Mouse (Mus musculus): ENCODE measurements around the gene Ggt5.

Gene Ggt5

GRCm38 (mm10) chr10:75568029-75568428 lies 21.1 kb upstream of the Ggt5 start:
- DNase-seq (ENCODE audit: low spot score in 2 of 2) = no peak

- DNase-seq (ENCODE audit: low spot score in 2 of 2) = no peak
Measured at GRCm38 (mm10) chr10:75568441-75568840, 20.7 kb upstream of the Ggt5 start.

- DNase-seq (ENCODE audit: low spot score in 2 of 2) = no peak
Measured at GRCm38 (mm10) chr10:75568851-75569250, 20.3 kb upstream of the Ggt5 start.

GRCm38 (mm10) chr10:75570981-75571657 lies 18.0 kb upstream of the Ggt5 start:
- DNase-seq (ENCODE audit: low spot score in 2 of 2) = no peak

GRCm38 (mm10) chr10:75571937-75572336 lies 17.2 kb upstream of the Ggt5 start:
- DNase-seq (ENCODE audit: low spot score in 2 of 2) = no peak

GRCm38 (mm10) chr10:75573181-75573580 lies 16.0 kb upstream of the Ggt5 start:
- no peak for DNase-seq (ENCODE audit: low spot score in 2 of 2)

- DNase-seq (ENCODE audit: low spot score in 2 of 2) = no peak
Measured at GRCm38 (mm10) chr10:75573965-75574364, 15.2 kb upstream of the Ggt5 start.

- DNase-seq (ENCODE audit: low spot score in 2 of 2) = no peak
Measured at GRCm38 (mm10) chr10:75579129-75579528, 10.0 kb upstream of the Ggt5 start.

GRCm38 (mm10) chr10:75585876-75586552 lies 3.1 kb upstream of the Ggt5 start:
- peak; percentile 64 to 81 for DNase-seq (ENCODE audit: low spot score in 2 of 2)

- DNase-seq (ENCODE audit: low spot score in 2 of 2) = no peak
Measured at GRCm38 (mm10) chr10:75586553-75586879, 2.6 kb upstream of the Ggt5 start.

- no peak for DNase-seq (ENCODE audit: low spot score in 2 of 2)
Measured at GRCm38 (mm10) chr10:75587781-75588180, 1.4 kb upstream of the Ggt5 start.

- DNase-seq (ENCODE audit: low spot score in 2 of 2) = no peak
Measured at GRCm38 (mm10) chr10:75588336-75588735, 804 bp upstream of the Ggt5 start.

GRCm38 (mm10) chr10:75589651-75590050 lies 511 bp downstream of the Ggt5 start:
- no peak for DNase-seq (ENCODE audit: low spot score in 2 of 2)

GRCm38 (mm10) chr10:75591211-75591894 lies 2.2 kb downstream of the Ggt5 start:
- peak in 1 of 2 experiments; percentile 12 for DNase-seq (ENCODE audit: low spot score in 2 of 2)

- no peak for DNase-seq (ENCODE audit: low spot score in 2 of 2)
Measured at GRCm38 (mm10) chr10:75592585-75592984, 3.4 kb downstream of the Ggt5 start.

GRCm38 (mm10) chr10:75595981-75596380 lies 6.8 kb downstream of the Ggt5 start:
- DNase-seq (ENCODE audit: low spot score in 2 of 2) = no peak

- no peak for DNase-seq (ENCODE audit: low spot score in 2 of 2)
Measured at GRCm38 (mm10) chr10:75600189-75600730, 11.1 kb downstream of the Ggt5 start.

- no peak for DNase-seq (ENCODE audit: low spot score in 2 of 2)
Measured at GRCm38 (mm10) chr10:75605162-75605846, 16.2 kb downstream of the Ggt5 start.

GRCm38 (mm10) chr10:75607253-75607652 lies 18.1 kb downstream of the Ggt5 start:
- DNase-seq (ENCODE audit: low spot score in 2 of 2) = no peak

GRCm38 (mm10) chr10:75608975-75609374 lies 19.8 kb downstream of the Ggt5 start:
- DNase-seq (ENCODE audit: low spot score in 2 of 2) = no peak

GRCm38 (mm10) chr10:75610486-75610885 lies 21.3 kb downstream of the Ggt5 start:
- no peak for DNase-seq (ENCODE audit: low spot score in 2 of 2)

GRCm38 (mm10) chr10:75616044-75616443 lies 26.9 kb downstream of the Ggt5 start:
- no peak for DNase-seq (ENCODE audit: low spot score in 2 of 2)
